Mouse (Mus musculus): ENCODE measurements at regions not wholly inside any gene's neighbourhood (a gene's known extent, or its start where the extent isn't known, plus 50 kb on each side); places are given as distances from the start of the nearest gene placed in this dataset.

GRCm38 (mm10) chr16:73470535-73470934, 941.1 kb downstream of the Robo2 start:
- Histone ChIP-seq H3K4me1 (replicated peaks) (no peaks in the 10 kb centered on the region), H3K4me2 (replicated peaks) (no peak overlapping the region), H3K9me3 (no peaks in the 10 kb centered on the region), H3K4me3 (replicated peaks) (no peak overlapping the region), H3K27ac (no peak overlapping the region), H3K9ac (no peak overlapping the region), H3K27me3 (replicated peaks) (no peaks in the 10 kb centered on the region), H3K36me3 (no peaks in the 10 kb centered on the region)
- 61% methylated on average over 4 of the region's 4 CpGs for WGBS
- no peak for ATAC-seq

GRCm38 (mm10) chr16:73466296-73466695, 945.3 kb downstream of the Robo2 start:
- H3K4me1 ChIP-seq (replicated peaks), result no peaks in the 10 kb centered on the region
- WGBS, result 72% methylated on average over 6 of the region's 6 CpGs
- no peak overlapping the region for H3K27ac ChIP-seq
- no peak overlapping the region for H3K9ac ChIP-seq
- no peak overlapping the region for H3K4me2 ChIP-seq (replicated peaks)
- H3K27me3 ChIP-seq (replicated peaks), result no peaks in the 10 kb centered on the region
- H3K36me3 ChIP-seq, result no peaks in the 10 kb centered on the region
- H3K4me3 ChIP-seq (replicated peaks), result no peak overlapping the region
- H3K9me3 ChIP-seq, result no peaks in the 10 kb centered on the region
- no peak for ATAC-seq

GRCm38 (mm10) chr16:73462516-73462915, 949.1 kb downstream of the Robo2 start:
- WGBS, result 86% methylated on average over 4 of the region's 4 CpGs

GRCm38 (mm10) chr16:73450634-73451245, 960.9 kb downstream of the Robo2 start:
- Histone ChIP-seq H3K27ac (no peak overlapping the region), H3K4me1 (replicated peaks) (no peaks in the 10 kb centered on the region), H3K36me3 (no peaks in the 10 kb centered on the region), H3K4me3 (replicated peaks) (no peak overlapping the region), H3K27me3 (replicated peaks) (no peaks in the 10 kb centered on the region), H3K4me2 (replicated peaks) (no peak overlapping the region), H3K9me3 (no peaks in the 10 kb centered on the region), H3K9ac (no peak overlapping the region)
- no peak for ATAC-seq
- WGBS, result 84% methylated on average over 3 of the region's 3 CpGs

More at GRCm38 (mm10) chr16:73462516-73462915, 949.1 kb downstream of the Robo2 start:
- Histone ChIP-seq H3K4me1 (replicated peaks) (no peaks in the 10 kb centered on the region), H3K27me3 (replicated peaks) (no peaks in the 10 kb centered on the region), H3K9me3 (no peaks in the 10 kb centered on the region), H3K9ac (no peak overlapping the region), H3K27ac (no peak overlapping the region), H3K4me2 (replicated peaks) (no peak overlapping the region), H3K36me3 (no peaks in the 10 kb centered on the region), H3K4me3 (replicated peaks) (no peak overlapping the region)
- ATAC-seq, result no peak

GRCm38 (mm10) chr16:73449836-73450235, 961.8 kb downstream of the Robo2 start:
- no peak for ATAC-seq
- Histone ChIP-seq H3K4me2 (replicated peaks) (no peak overlapping the region), H3K9ac (no peak overlapping the region), H3K9me3 (no peaks in the 10 kb centered on the region), H3K27me3 (replicated peaks) (no peaks in the 10 kb centered on the region), H3K36me3 (no peaks in the 10 kb centered on the region), H3K4me1 (replicated peaks) (no peaks in the 10 kb centered on the region), H3K27ac (no peak overlapping the region), H3K4me3 (replicated peaks) (no peak overlapping the region)
- 93% methylated on average over 7 of the region's 7 CpGs for WGBS

GRCm38 (mm10) chr16:73435726-73436125, 975.9 kb downstream of the Robo2 start:
- Histone ChIP-seq H3K4me2 (replicated peaks) (no peak overlapping the region), H3K4me3 (replicated peaks) (no peak overlapping the region), H3K27ac (no peak overlapping the region), H3K9me3 (no peaks in the 10 kb centered on the region), H3K9ac (no peak overlapping the region), H3K36me3 (no peaks in the 10 kb centered on the region), H3K4me1 (replicated peaks) (no peaks in the 10 kb centered on the region), H3K27me3 (replicated peaks) (no peaks in the 10 kb centered on the region)
- no peak for ATAC-seq
- WGBS, result 81% methylated on average over 3 of the region's 3 CpGs

- H3K9me3 ChIP-seq, result no peaks in the 10 kb centered on the region
- no peaks in the 10 kb centered on the region for H3K27me3 ChIP-seq (replicated peaks)
- WGBS, result 85% methylated on average over 5 of the region's 5 CpGs
- no peaks in the 10 kb centered on the region for H3K4me1 ChIP-seq (replicated peaks)
- H3K27ac ChIP-seq, result no peak overlapping the region
- no peaks in the 10 kb centered on the region for H3K36me3 ChIP-seq
- no peak overlapping the region for H3K4me3 ChIP-seq (replicated peaks)
- no peak overlapping the region for H3K4me2 ChIP-seq (replicated peaks)
- no peak overlapping the region for H3K9ac ChIP-seq
- no peak for ATAC-seq
These were observed 986.8 kb downstream of the Robo2 start for GRCm38 (mm10) chr16:73424851-73425250.

- no peak overlapping the region for H3K27ac ChIP-seq
- H3K9ac ChIP-seq, result no peak overlapping the region
- no peak overlapping the region for H3K4me3 ChIP-seq (replicated peaks)
- no peaks in the 10 kb centered on the region for H3K4me1 ChIP-seq (replicated peaks)
- H3K27me3 ChIP-seq (replicated peaks), result no peaks in the 10 kb centered on the region
- H3K36me3 ChIP-seq, result no peaks in the 10 kb centered on the region
- ATAC-seq, result no peak
- H3K4me2 ChIP-seq (replicated peaks), result no peak overlapping the region
- H3K9me3 ChIP-seq, result no peaks in the 10 kb centered on the region
- WGBS, result 80% methylated on average over 2 of the region's 2 CpGs
These were observed 987.3 kb downstream of the Robo2 start for GRCm38 (mm10) chr16:73424311-73424710.

GRCm38 (mm10) chr16:73404509-73404908, 1007.1 kb downstream of the Robo2 start:
- H3K4me3 ChIP-seq (replicated peaks), result no peak overlapping the region
- H3K9ac ChIP-seq, result no peak overlapping the region
- no peaks in the 10 kb centered on the region for H3K9me3 ChIP-seq
- H3K4me2 ChIP-seq (replicated peaks), result no peak overlapping the region
- 42% methylated on average over 3 of the region's 3 CpGs for WGBS
- ATAC-seq, result no peak
- no peak overlapping the region for H3K27ac ChIP-seq
- H3K27me3 ChIP-seq (replicated peaks), result no peaks in the 10 kb centered on the region
- no peaks in the 10 kb centered on the region for H3K4me1 ChIP-seq (replicated peaks)
- no peaks in the 10 kb centered on the region for H3K36me3 ChIP-seq

- no peak overlapping the region for H3K4me3 ChIP-seq (replicated peaks)
- no peak overlapping the region for H3K9ac ChIP-seq
- no peak for ATAC-seq
- WGBS, result 52% methylated on average over 3 of the region's 3 CpGs
- H3K4me2 ChIP-seq (replicated peaks), result no peak overlapping the region
- H3K4me1 ChIP-seq (replicated peaks), result no peaks in the 10 kb centered on the region
- H3K27me3 ChIP-seq (replicated peaks), result no peaks in the 10 kb centered on the region
- H3K9me3 ChIP-seq, result no peaks in the 10 kb centered on the region
- H3K27ac ChIP-seq, result no peak overlapping the region
- H3K36me3 ChIP-seq, result no peaks in the 10 kb centered on the region
These were observed 1007.5 kb downstream of the Robo2 start for GRCm38 (mm10) chr16:73404099-73404498.

GRCm38 (mm10) chr16:73379056-73379455, 1032.6 kb downstream of the Robo2 start:
- H3K9me3 ChIP-seq, result no peaks in the 10 kb centered on the region
- no peak overlapping the region for H3K27ac ChIP-seq
- no peak overlapping the region for H3K4me3 ChIP-seq (replicated peaks)
- no peak overlapping the region for H3K4me2 ChIP-seq (replicated peaks)
- 54% methylated on average over 2 of the region's 2 CpGs for WGBS
- H3K4me1 ChIP-seq (replicated peaks), result no peaks in the 10 kb centered on the region
- ATAC-seq, result no peak
- H3K9ac ChIP-seq, result no peak overlapping the region
- H3K36me3 ChIP-seq, result no peaks in the 10 kb centered on the region
- H3K27me3 ChIP-seq (replicated peaks), result no peaks in the 10 kb centered on the region

- Histone ChIP-seq H3K27me3 (replicated peaks) (no peaks in the 10 kb centered on the region), H3K27ac (no peak overlapping the region), H3K4me3 (replicated peaks) (no peak overlapping the region), H3K4me2 (replicated peaks) (no peak overlapping the region), H3K4me1 (replicated peaks) (no peaks in the 10 kb centered on the region), H3K36me3 (no peaks in the 10 kb centered on the region), H3K9me3 (no peaks in the 10 kb centered on the region), H3K9ac (no peak overlapping the region)
- ATAC-seq, result no peak
- WGBS, result 81% methylated on average over 3 of the region's 3 CpGs
These were observed 1036.9 kb downstream of the Robo2 start for GRCm38 (mm10) chr16:73374608-73375165.

- WGBS, result 50% methylated on average over 10 of the region's 10 CpGs
- no peak overlapping the region for H3K4me3 ChIP-seq (replicated peaks)
- no peak for ATAC-seq
- H3K27ac ChIP-seq, result no peak overlapping the region
- no peak overlapping the region for H3K9ac ChIP-seq
- H3K4me2 ChIP-seq (replicated peaks), result no peak overlapping the region
- H3K27me3 ChIP-seq (replicated peaks), result no peaks in the 10 kb centered on the region
- no peaks in the 10 kb centered on the region for H3K4me1 ChIP-seq (replicated peaks)
- no peaks in the 10 kb centered on the region for H3K36me3 ChIP-seq
- H3K9me3 ChIP-seq, result no peaks in the 10 kb centered on the region
These were observed 1042.9 kb downstream of the Robo2 start for GRCm38 (mm10) chr16:73368607-73369233.
